Mouse (Mus musculus) embryonic stem cell, embryonic (primary cell): ENCODE results near the gene 1700030K09Rik.

Experiments
- CTCF ChIA-PET, 4 experiments: fragments of 300-600 bp in 2 of 4; fragments of 350-600 bp in 2 of 4; sonication (Branson Sonifier 250); formaldehyde crosslinking; loops; one replicate each; lab custom pipeline; 2022; ENCODE audit warnings: inconsistent platforms in 2 of 4; lab: Charles Lee
- POLR2A ChIA-PET, 4 experiments: fragments of 300-600 bp in 2 of 4; fragments of 350-600 bp in 2 of 4; sonication (Branson Sonifier 250); formaldehyde crosslinking; loops; one replicate each; lab custom pipeline; 2022; ENCODE audit warnings: antibody characterized with exemption in 4 of 4, inconsistent platforms in 1 of 4; lab: Charles Lee

Gene 1700030K09Rik

GRCm38 (mm10) chr8:72443338-72443993, at the start of gene 1700030K09Rik, which contains the start of gene Calr3:
Gene 1700030K09Rik (plus strand): TSS chr8:72443880.
Gene Calr3 (minus strand): TSS chr8:72443870.
- POLR2A ChIA-PET: interaction anchor here in 3 of 4 experiments (0.5 to 3.3 kb wide), 30 partner anchors 8 to 214 kb away, joined by 3 to 21 read pairs (median 5); partner anchors contain the start of genes Eps15l1 (in 2 of the 3) and Cherp (in 1 of the 3)
- CTCF ChIA-PET: interaction anchor here in 3 of 4 experiments (0.5 to 1.6 kb wide), 4 partner anchors 20 to 1586 kb away, joined by 3 to 7 read pairs (median 4); no protein-coding TSS in a partner anchor

- POLR2A ChIA-PET: interaction anchor here in 2 of 4 experiments (0.8 to 4.3 kb wide), 23 partner anchors 8 to 147 kb away, joined by 3 to 33 read pairs (median 4); partner anchors contain the start of genes Klf2 (in 2 of the 2), 1700030K09Rik (in 1 of the 2), Calr3 (in 1 of the 2) and Med26 (in 1 of the 2)
- CTCF ChIA-PET: interaction anchor here in 2 of 4 experiments (0.5 to 1.0 kb wide), 2 partner anchors 21 to 162 kb away, joined by 3 read pairs; partner anchors contain the start of gene Ap1m1 (in 1 of the 2)
Observed at GRCm38 (mm10) chr8:72401381-72401780, 42.3 kb upstream of the 1700030K09Rik start.

- CTCF ChIA-PET: interaction anchor here in 2 of 4 experiments (1.2 to 2.3 kb wide), 3 partner anchors 9 to 19 kb away, joined by 3 to 10 read pairs (median 5); no protein-coding TSS in a partner anchor
- POLR2A ChIA-PET: interaction anchor here in 3 of 4 experiments (0.7 to 3.7 kb wide), 15 partner anchors 11 to 1207 kb away, joined by 3 to 16 read pairs (median 4); partner anchors contain the start of gene Klf2 (in 1 of the 3)
Observed at GRCm38 (mm10) chr8:72402981-72403380, 40.7 kb upstream of the 1700030K09Rik start.

DNA sequence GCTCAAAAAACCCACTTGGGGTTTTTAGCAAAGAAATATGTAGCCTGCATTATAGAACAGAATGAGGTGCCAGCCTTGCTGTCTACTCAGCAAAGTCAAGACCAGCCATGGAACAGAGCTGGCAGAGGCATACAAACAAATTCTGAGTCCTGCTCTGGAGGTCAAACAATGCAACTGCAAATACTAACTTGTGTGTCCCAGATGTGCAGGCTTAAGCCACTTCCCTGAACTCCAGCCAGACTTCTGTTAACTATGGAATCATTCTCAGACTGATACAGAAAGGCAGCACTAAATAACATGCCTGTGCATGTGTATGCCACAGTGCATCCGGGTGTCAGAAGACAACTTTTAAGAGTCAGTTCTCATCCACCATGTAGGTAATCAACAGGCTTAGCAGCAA, 35.8 kb upstream of the 1700030K09Rik start:
- ChIA-PET CTCF (no interaction called here), POLR2A (interaction anchor here in 2 of 4 experiments (0.7 to 2.5 kb wide), 8 partner anchors 9 to 230 kb away, joined by 3 to 6 read pairs (median 4); partner anchors contain the start of genes Eps15l1 (in 1 of the 2) and Klf2 (in 1 of the 2))

DNA sequence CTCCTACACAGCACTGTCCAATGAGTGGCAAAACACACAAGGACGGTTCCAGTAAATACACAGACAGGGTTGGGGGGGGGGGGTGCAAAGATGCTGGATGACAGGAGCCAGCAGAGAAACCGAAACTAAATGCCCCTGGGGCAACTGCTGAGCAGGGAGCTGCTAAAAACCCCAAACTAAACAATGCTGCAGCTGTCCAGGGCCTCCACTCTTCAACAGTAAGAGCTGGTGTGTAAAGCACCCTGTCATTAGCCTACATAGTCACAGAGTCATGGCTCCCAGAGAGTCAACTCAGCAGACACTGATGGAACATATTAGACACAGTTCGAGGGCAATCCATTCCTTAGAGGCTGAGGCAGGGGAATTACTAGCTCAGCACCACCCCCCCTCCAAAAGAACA, 34.2 kb upstream of the 1700030K09Rik start:
- CTCF ChIA-PET: interaction anchor here in 2 of 4 experiments (0.7 to 1.0 kb wide), 2 partner anchors 15 to 162 kb away, joined by 3 read pairs; partner anchors contain the start of gene Smim7 (in 1 of the 2)
- POLR2A ChIA-PET: interaction anchor here (0.6 to 3.1 kb wide), 21 partner anchors 9 to 265 kb away, joined by 3 to 12 read pairs (median 4); partner anchors contain the start of genes Ap1m1 (in 1 of the 4) and Eps15l1 (in 1 of the 4)

DNA sequence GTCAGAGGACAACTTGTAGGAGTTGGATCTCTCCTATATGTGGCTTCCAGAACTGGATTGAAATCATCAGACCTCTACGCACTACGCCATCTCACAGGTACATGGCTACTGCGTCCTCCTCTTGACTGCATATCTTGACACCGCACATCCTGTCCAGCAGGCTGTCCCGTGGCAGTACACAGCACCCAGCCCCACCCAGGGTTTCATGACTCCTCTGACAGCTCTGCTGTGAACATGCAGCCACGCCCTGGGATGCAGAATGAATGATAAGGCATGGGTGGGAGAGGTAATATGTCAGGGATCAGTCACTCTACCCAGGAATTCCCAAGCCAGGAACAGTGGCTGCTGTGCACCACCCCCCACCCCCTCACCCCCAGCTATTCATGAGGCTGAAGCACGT, 29.8 kb upstream of the 1700030K09Rik start:
- POLR2A ChIA-PET: interaction anchor here in 3 of 4 experiments (0.6 to 3.1 kb wide), 11 partner anchors 9 to 142 kb away, joined by 3 to 10 read pairs (median 4); partner anchors contain the start of gene Klf2 (in 1 of the 3)
- CTCF ChIA-PET: interaction anchor here in 2 of 4 experiments (0.6 to 1.9 kb wide), 4 partner anchors 9 to 229 kb away, joined by 3 to 6 read pairs (median 4); no protein-coding TSS in a partner anchor

DNA sequence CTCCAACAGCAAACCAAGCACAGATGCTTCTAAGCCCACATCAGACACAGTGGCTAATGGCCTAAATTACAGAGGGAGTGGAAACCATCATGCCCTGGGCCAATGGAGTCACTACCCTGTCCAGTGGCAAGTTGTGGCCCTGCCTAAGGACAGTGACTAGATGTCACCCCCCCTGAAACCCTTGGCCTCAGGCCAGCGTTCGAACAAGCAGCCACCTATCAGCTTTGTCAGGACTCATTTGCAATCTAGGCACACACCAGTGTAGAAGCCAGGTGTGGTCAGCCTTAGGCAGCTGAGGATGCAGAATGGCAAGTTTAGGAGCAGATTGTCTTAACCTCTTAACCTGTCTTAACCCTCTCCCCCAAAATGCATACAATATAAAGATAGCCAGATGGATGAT, 28.4 kb upstream of the 1700030K09Rik start:
- ChIA-PET POLR2A (interaction anchor here in 3 of 4 experiments (0.6 to 2.8 kb wide), 9 partner anchors 10 to 146 kb away, joined by 3 to 16 read pairs (median 5); partner anchors contain the start of gene Klf2 (in 1 of the 3)), CTCF (interaction anchor here in 2 of 4 experiments (0.5 to 1.5 kb wide), 2 partner anchors 8 to 15 kb away, joined by 3 read pairs; no protein-coding TSS in a partner anchor)

GRCm38 (mm10) chr8:72418073-72418472, 25.6 kb upstream of the 1700030K09Rik start:
- POLR2A ChIA-PET: interaction anchor here in 2 of 4 experiments (1.1 to 3.4 kb wide), 5 partner anchors 8 to 138 kb away, joined by 3 to 12 read pairs (median 4); no protein-coding TSS in a partner anchor
- CTCF ChIA-PET: no interaction called here

DNA sequence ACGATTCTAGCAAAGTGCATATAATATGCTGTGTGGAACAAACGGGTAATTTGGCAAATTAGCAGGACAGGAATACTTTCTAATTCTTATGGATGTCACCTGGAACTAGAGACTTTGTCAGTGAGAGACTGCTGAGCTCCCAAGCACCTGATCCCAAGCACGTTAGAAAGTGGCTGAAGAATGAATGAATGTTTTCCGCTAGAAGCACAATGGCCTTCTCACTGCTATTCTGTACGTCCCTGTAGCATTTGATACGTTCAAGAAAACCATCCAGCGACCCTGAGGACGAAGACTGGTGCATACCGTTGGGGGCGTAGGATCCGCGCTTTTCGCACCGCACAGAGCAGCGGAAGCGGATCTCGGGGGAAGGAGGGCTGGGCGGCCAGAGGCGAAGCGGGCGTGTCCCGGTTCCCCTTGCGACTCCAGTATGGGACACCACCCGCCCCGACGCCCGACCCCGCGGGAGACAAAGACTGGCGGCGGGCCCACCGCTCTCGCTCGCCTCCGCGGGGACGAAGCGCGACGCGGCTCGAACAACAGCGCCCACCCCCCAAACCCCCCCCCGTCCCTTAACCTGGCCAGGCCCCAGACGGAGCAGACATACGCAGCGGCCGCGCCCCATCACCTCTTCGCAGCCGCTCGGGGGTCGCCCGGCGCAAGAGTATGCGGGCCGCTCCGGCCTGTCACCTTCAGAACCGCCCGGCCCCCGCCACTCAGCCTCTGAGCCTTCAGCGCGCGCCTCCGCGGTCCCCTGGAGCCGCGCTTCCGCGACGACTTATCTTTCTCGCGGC, 22.9 kb upstream of the 1700030K09Rik start:
- CTCF ChIA-PET: no interaction called here
- POLR2A ChIA-PET: interaction anchor here in 3 of 4 experiments (0.7 to 3.4 kb wide), 11 partner anchors 10 to 469 kb away, joined by 3 to 12 read pairs (median 4); partner anchors contain the start of genes 1700030K09Rik (in 1 of the 3), Calr3 (in 1 of the 3), Med26 (in 1 of the 3) and Smim7 (in 1 of the 3)

DNA sequence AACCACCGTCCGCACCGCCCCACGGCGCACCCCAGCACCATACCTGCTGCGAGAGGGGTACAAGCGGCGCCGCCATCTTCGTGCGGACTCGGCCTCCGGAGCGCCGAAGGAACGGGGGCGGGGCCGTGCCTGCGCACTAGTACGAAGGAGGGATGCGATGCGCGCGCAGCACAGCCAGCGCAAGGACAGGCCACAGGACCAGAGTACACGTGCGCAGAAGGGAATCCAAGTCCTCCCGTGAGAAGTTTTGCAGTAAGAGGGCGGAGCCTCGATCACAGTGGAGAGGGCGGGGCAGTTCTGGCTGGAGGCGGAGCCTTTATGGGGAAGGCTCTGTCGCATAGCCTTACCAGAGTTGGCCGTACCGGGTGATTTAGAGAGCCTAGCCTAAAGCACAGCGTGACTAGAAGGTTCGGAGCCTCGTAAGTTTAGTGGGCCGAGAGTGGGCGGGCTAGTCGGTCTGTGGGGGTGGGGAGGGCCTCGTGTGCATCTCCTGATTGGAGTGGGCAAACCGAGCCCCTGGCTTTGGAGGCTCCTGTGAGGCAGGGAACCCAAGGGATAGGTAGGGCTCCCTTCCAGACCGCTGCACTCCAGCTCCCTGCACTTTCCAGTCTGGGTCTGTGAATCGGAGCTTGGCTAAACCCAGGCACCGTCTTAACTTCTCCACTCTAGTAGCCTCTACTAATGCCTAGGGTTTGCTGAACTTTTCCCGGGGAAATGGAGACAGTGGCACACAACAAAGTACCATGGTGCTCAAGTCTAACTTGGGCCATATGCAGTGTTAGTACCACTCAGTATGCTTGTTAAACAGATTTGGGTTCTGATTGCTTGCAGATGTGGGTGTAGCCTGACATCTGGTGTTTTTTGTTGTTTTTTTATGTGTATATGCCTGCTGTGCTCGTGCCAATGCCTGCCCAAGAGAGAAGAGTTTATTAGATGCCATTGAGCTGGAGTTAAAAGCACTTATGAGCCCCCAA, 22.0 kb upstream of the 1700030K09Rik start, which contains the start of gene Eps15l1:
Eps15l1 (minus strand) TSS at position 99 of the 974 bp plus-strand sequence.
- CTCF ChIA-PET: interaction anchor here in 3 of 4 experiments (0.6 to 2.2 kb wide), 11 partner anchors 8 to 221 kb away, joined by 3 to 14 read pairs (median 4); partner anchors contain the start of genes 1700030K09Rik (in 1 of the 3) and Calr3 (in 1 of the 3)
- POLR2A ChIA-PET: interaction anchor here in 3 of 4 experiments (0.6 to 2.4 kb wide), 33 partner anchors 12 to 234 kb away, joined by 3 to 14 read pairs (median 5); partner anchors contain the start of genes 1700030K09Rik (in 2 of the 3), Calr3 (in 2 of the 3), Klf2 (in 2 of the 3) and Fam32a (in 1 of the 3)

DNA sequence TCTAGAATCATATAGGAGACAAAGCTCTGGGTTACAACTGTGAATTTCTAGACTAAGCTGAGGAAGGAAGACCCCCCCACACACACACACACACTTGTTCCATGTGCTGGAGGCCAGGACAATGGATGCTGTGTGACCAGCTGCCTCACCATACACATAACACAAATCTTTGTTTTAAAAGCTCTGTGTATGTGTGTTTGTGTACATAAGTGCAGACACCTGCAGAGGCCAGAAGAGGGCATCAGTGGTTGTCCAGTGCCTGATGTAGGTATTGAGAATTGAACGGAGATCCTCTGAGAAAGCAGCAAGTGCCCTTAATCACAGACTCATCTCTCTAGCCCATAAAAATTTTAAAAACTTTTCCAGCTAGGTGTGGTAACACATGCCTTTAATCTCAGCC, 20.8 kb upstream of the 1700030K09Rik start:
- ChIA-PET POLR2A (interaction anchor here in 3 of 4 experiments (0.6 to 2.4 kb wide), 46 partner anchors 10 to 253 kb away, joined by 3 to 14 read pairs (median 4); partner anchors contain the start of genes 1700030K09Rik (in 1 of the 3), Calr3 (in 1 of the 3), Fam32a (in 1 of the 3) and Klf2 (in 1 of the 3)), CTCF (interaction anchor here (0.5 to 2.2 kb wide), 33 partner anchors 8 to 500 kb away, joined by 3 to 14 read pairs (median 4); partner anchors contain the start of genes 1700030K09Rik (in 2 of the 4), Calr3 (in 2 of the 4), Ap1m1 (in 1 of the 4) and Fam32a (in 1 of the 4))

GRCm38 (mm10) chr8:72429676-72430075, 14.0 kb upstream of the 1700030K09Rik start:
- ChIA-PET POLR2A (interaction anchor here in 3 of 4 experiments (0.6 to 2.0 kb wide), 11 partner anchors 14 to 293 kb away, joined by 3 to 7 read pairs (median 3); partner anchors contain the start of genes 1700030K09Rik (in 1 of the 3), Calr3 (in 1 of the 3) and Klf2 (in 1 of the 3)), CTCF (interaction anchor here in 3 of 4 experiments (0.5 to 1.3 kb wide), 7 partner anchors 11 to 297 kb away, joined by 3 to 5 read pairs (median 3); no protein-coding TSS in a partner anchor)

- ChIA-PET CTCF (interaction anchor here in 2 of 4 experiments (0.6 to 0.9 kb wide), 3 partner anchors 12 to 921 kb away, joined by 3 read pairs; no protein-coding TSS in a partner anchor), POLR2A (interaction anchor here in 1 of 4 experiments (0.8 to 2.7 kb wide), 6 partner anchors 10 to 40 kb away, joined by 3 to 20 read pairs (median 8); partner anchors contain the start of genes 1700030K09Rik and Calr3)
Observed at GRCm38 (mm10) chr8:72434952-72435351, 8.7 kb upstream of the 1700030K09Rik start.

- CTCF ChIA-PET: interaction anchor here in 1 of 4 experiments (0.6 to 1.7 kb wide), 2 partner anchors 16 to 732 kb away, joined by 3 to 4 read pairs; no protein-coding TSS in a partner anchor
Observed at GRCm38 (mm10) chr8:72438248-72439015, 5.2 kb upstream of the 1700030K09Rik start.

More at GRCm38 (mm10) chr8:72438248-72439015, 5.2 kb upstream of the 1700030K09Rik start:
- POLR2A ChIA-PET: interaction anchor here in 2 of 4 experiments (0.7 to 1.4 kb wide), 2 partner anchors 13 to 16 kb away, joined by 4 read pairs; no protein-coding TSS in a partner anchor
